Mouse (Mus musculus): Measurements from ENCODE around the gene Rnf126.
"Not testable (repeated sequence)": the region's sequence is repeated elsewhere in the genome, so short reads cannot be mapped to it uniquely, and the experiment has no call there.

Gene Rnf126

GRCm38 (mm10) chr10:79766001-79766507 lies 698 bp downstream of the Rnf126 start:
- DNase-seq (ENCODE audit: low read depth, low spot score), result no peak

GRCm38 (mm10) chr10:79765228-79765745 lies 1.5 kb downstream of the Rnf126 start:
- DNase-seq (ENCODE audit: low read depth, low spot score), result no peak

DNA sequence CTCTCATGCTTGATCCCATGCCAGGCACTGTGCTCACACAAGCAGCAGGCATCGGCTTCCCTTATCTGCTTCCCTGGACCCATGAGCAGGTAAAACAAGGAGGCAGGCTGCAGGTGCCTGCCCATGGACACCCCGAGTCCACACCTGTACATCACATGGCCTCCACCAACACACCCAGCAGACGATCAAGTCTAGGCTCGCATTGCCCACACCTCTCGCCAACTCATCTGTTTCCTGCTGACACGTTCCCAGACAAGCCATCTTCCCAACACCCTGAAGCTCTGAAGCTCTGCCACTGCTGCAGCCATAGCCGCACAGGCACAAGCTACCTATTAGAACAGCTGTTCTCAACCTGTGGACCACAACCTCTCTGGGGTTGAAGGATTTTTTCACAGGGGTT lies 2.5 kb downstream of the Rnf126 start:
- DNase-seq (ENCODE audit: low read depth, low spot score), result no peak

- DNase-seq (ENCODE audit: low read depth, low spot score), result no peak
Measured at GRCm38 (mm10) chr10:79762875-79763274, 3.9 kb downstream of the Rnf126 start.

GRCm38 (mm10) chr10:79760603-79761143 lies 6.1 kb downstream of the Rnf126 start:
- no peak for DNase-seq (ENCODE audit: low read depth, low spot score)

- DNase-seq (ENCODE audit: low read depth, low spot score), result not testable (repeated sequence)
Measured at GRCm38 (mm10) chr10:79759675-79760074, 7.1 kb downstream of the Rnf126 start.

DNA sequence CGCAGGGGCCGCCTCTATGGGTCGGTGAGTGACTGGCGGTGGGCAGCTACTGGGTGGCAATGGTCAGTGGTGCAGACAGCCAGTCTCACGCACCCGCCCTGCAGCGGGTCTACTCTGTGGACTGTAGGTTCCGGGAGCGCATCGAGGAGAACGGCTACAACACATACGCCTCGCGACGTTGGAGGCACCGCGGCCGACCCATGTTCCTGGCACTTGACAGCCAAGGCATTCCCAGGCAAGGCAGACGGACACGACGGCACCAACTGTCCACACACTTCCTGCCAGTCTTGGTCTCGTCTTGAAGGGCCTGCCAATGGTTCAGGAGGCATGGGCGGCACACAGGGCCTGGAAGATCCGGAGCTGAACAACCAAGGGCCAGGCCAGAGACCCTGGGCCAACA lies 10.1 kb downstream of the Rnf126 start:
- DNase-seq (ENCODE audit: low read depth, low spot score), result no peak

- DNase-seq (ENCODE audit: low read depth, low spot score), result no peak
Measured at GRCm38 (mm10) chr10:79755854-79756253, 10.9 kb downstream of the Rnf126 start.

GRCm38 (mm10) chr10:79754856-79755516 lies 11.8 kb downstream of the Rnf126 start, which contains the start of gene Fgf22:
TSS of gene Fgf22 (plus strand) at chr10:79755076.
- DNase-seq (ENCODE audit: low read depth, low spot score), result peak; percentile 52

DNA sequence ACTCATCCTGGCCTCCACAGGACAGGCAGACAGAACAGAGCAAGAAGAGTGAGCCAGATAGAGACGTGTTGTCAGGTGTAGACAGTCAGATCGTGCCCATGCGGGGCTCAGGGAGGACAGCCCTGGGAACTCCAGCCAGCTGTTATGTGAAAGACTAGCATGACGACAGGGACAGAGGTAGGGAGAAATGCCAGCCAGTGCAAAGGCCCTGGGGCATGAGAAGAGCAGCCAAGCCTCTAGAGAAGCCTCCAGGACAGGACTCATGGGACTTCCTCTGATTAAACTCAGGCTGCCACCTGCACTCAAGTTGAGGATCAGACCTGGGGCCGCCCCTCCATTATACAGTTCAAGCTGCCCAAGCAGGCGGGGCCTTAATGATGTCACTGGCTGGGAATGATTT lies 18.3 kb downstream of the Rnf126 start:
- DNase-seq (ENCODE audit: low read depth, low spot score), result no peak

GRCm38 (mm10) chr10:79746774-79747151 lies 20.0 kb downstream of the Rnf126 start:
- DNase-seq (ENCODE audit: low read depth, low spot score), result no peak

GRCm38 (mm10) chr10:79745898-79746773 lies 20.6 kb downstream of the Rnf126 start, which contains the start of gene Polrmt:
TSS of gene Polrmt (minus strand) at chr10:79746581.
- DNase-seq (ENCODE audit: low read depth, low spot score), result peak; percentile 92

DNA sequence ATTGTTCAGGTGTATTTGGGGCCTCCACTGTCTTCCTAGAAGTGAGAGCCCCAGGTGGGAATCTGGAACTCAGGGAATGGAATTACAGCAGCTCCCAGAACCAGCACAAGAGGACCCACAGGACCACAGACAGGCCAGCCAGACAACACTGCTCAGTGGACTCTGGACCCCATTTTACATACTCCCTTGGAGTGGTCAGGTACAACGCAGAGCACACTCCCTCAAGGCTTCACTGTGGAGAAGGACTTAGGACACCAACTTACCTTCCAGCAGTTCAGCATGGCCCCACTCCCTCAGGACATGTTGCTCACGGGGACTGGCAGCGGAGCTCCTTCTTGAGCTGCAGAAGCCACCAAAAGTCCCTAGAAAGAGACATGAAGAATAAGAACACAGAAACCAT lies 21.3 kb downstream of the Rnf126 start:
- DNase-seq (ENCODE audit: low read depth, low spot score), result no peak

GRCm38 (mm10) chr10:79743650-79744365 lies 22.9 kb downstream of the Rnf126 start:
- DNase-seq (ENCODE audit: low read depth, low spot score), result no peak

- DNase-seq (ENCODE audit: low read depth, low spot score), result no peak
Measured at GRCm38 (mm10) chr10:79743161-79743560, 23.6 kb downstream of the Rnf126 start.

DNA sequence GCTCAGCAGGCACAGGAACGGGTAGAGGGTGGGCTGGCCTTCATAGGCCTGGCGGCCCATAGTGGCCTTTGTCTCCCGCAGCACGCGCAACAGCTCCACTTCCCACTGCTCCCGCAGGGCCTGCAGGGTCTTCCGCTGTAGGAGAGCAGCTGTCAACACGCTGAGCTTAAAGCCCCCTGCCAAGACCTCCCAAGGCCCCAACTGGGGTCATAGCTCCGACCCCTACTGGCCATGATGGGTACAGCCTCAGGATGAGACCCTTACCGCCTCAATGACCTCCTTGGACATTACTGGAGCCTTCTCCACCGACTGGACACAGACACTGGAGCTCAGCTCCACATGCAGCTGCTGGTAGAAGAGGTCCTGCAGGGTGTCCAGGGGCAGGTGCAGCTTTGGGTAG lies 25.9 kb downstream of the Rnf126 start:
- no peak for DNase-seq (ENCODE audit: low read depth, low spot score)

DNA sequence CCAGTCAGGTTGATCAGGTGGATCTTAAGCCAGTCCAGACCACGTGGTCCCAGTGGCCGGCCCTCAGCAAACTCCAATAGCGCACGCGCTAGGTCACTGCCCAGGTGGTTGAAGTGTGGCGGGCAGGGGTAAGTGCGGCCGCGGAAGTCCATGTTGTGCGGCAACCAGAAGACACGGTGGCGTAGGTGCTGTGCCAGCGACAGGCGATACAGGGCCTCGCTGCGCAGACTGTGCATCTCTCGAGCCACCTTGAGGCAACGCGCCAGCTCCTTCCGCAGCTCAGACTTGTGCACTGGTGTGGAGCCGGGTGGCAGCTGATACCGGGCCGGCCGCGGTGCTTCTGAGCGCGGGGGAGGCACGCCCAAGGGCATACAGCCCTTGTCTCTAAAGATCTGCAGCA lies 27.5 kb downstream of the Rnf126 start:
- DNase-seq (ENCODE audit: low read depth, low spot score), result no peak

GRCm38 (mm10) chr10:79738259-79738658 lies 28.5 kb downstream of the Rnf126 start:
- no peak for DNase-seq (ENCODE audit: low read depth, low spot score)

GRCm38 (mm10) chr10:79736706-79737105 lies 30.0 kb downstream of the Rnf126 start:
- DNase-seq (ENCODE audit: low read depth, low spot score), result no peak

DNA sequence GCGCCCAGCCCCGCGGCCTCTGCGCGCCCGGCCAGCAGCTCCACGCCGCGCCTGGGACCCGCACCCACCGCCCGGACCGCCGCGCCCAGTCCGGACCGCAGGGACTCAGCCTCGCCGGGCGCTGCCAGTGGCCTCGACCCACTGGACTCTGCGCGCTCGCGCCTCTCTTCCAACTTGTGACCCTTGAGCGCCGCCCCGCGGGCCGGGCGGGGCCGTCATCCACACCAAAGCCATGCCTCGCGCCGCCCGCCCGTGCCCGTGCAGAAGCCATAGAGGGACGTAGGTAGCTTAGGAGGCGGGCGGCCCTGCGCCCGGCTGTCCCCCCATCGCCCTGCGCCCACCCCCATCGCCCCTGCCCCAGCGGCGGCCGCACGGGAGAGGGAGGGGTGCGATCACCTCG lies 31.4 kb downstream of the Rnf126 start:
- DNase-seq (ENCODE audit: low read depth, low spot score), result no peak

GRCm38 (mm10) chr10:79733847-79734246 lies 32.9 kb downstream of the Rnf126 start:
- no peak for DNase-seq (ENCODE audit: low read depth, low spot score)

Measured in retina, postnatal 7 days (tissue).